Mouse (Mus musculus) kidney, embryonic 16.5 days (tissue): Measurements from ENCODE around the gene Surf1. TPM values are rescaled to one million over a fixed set of nuclear protein-coding genes. Genes with fewer than 3 reads are reported as not detected.
"Not testable (repeated sequence)": the region's sequence is repeated elsewhere in the genome, so short reads cannot be mapped to it uniquely, and the experiment has no call there.

ENCODE experiments used
- ATAC-seq: fragments of 200-750 bp; cut with Nextera tagmentation; 2 replicates; pipeline ENCODE4 v1.8.0; 2017; ENCODE audit warnings: moderate TSS enrichment; ENCODE audit not compliant: low FRiP score, low TSS enrichment
- H3K27ac ChIP-seq: fragments of 300-500 bp; sonication (generic); 2 replicates; pipeline ENCODE4 v1.5.1; 2014; ENCODE audit warnings: low read length
- H3K27me3 ChIP-seq: fragments of 300-500 bp; sonication (generic); 2 replicates; pipeline ENCODE4 v1.6.1; 2014; ENCODE audit warnings: low read length, control low read depth, mixed read lengths; ENCODE audit not compliant: insufficient read depth
- H3K36me3 ChIP-seq: fragments of 300-500 bp; sonication (generic); 2 replicates; pipeline ENCODE4 v1.6.1; 2014; ENCODE audit warnings: low read length, control low read depth, mixed read lengths; ENCODE audit not compliant: insufficient read depth
- H3K4me1 ChIP-seq: fragments of 300-500 bp; sonication (generic); 2 replicates; pipeline ENCODE4 v1.6.1; 2014; ENCODE audit warnings: low read length, control low read depth, mixed read lengths; ENCODE audit not compliant: insufficient read depth
- H3K4me2 ChIP-seq: fragments of 300-500 bp; sonication (generic); replicated peaks from 2 replicates; pipeline ENCODE4 v1.6.1; 2014; ENCODE audit warnings: low read depth, low read length
- H3K4me3 ChIP-seq: fragments of 300-500 bp; sonication (generic); 2 replicates; pipeline ENCODE4 v1.5.1; 2014; ENCODE audit warnings: mild to moderate bottlenecking, low read length
- H3K9ac ChIP-seq: fragments of 300-500 bp; sonication (generic); replicated peaks from 2 replicates; pipeline ENCODE4 v1.6.1; 2014; ENCODE audit warnings: low read length
- H3K9me3 ChIP-seq: fragments of 300-500 bp; sonication (generic); 2 replicates; pipeline ENCODE4 v1.6.1; 2016; ENCODE audit warnings: low read length, control low read depth
- WGBS: fragments of 180-500 bp; shearing (Covaris S2); extraction: QIAGEN DNeasy Blood & Tissue Kit; methylation state at CpG from one replicate; pipeline ENCODE4 v1.1.7; 2014; 5-methylcytosine and 5-hydroxymethylcytosine counted together
- polyA plus RNA-seq: library from polyadenylated mRNA; unstranded; fragments of >200 nt; fragmentation: Nextera tagmentation; extraction: Ambion mirVana; gene quantifications from 2 replicates; pipeline ENCODE4 v1.2.1, GENCODE M21; 2015

The Surf1 gene
- polyA plus RNA-seq, 1 experiment from 2014 or later, result 61.0 TPM

GRCm38 (mm10) chr2:26901834-26902400, 14.4 kb downstream of the Surf1 start:
- no peak for ATAC-seq
- Histone ChIP-seq H3K9me3 (no peaks in the 10 kb centered on the region), H3K4me3 (peak overlapping the region; percentile 64), H3K27ac (peak overlapping the region; percentile 94), H3K4me2 (peak overlapping the region; percentile 71), H3K27me3 (no peaks in the 10 kb centered on the region), H3K4me1 (peaks cover 25% of the 10 kb centered on the region), H3K9ac (peak overlapping the region; percentile 77), H3K36me3 (peaks cover 42% of the 10 kb centered on the region)
- 4% methylated on average over 7 of the region's 7 CpGs for WGBS

- H3K9me3 ChIP-seq, result no peaks in the 10 kb centered on the region
- H3K36me3 ChIP-seq, result peaks cover 43% of the 10 kb centered on the region
- H3K4me3 ChIP-seq, result no peak overlapping the region
- H3K4me1 ChIP-seq, result peaks cover 25% of the 10 kb centered on the region
- ATAC-seq, result no peak
- no peak overlapping the region; the same call in 1 of the 2 replicates for H3K9ac ChIP-seq
- H3K4me2 ChIP-seq, result no peak overlapping the region
- WGBS, result 72% methylated on average over 1 of the region's 1 CpGs
- H3K27me3 ChIP-seq, result no peaks in the 10 kb centered on the region
- H3K27ac ChIP-seq, result no peak overlapping the region
Observed at GRCm38 (mm10) chr2:26900731-26901130, 15.6 kb downstream of the Surf1 start.

DNA sequence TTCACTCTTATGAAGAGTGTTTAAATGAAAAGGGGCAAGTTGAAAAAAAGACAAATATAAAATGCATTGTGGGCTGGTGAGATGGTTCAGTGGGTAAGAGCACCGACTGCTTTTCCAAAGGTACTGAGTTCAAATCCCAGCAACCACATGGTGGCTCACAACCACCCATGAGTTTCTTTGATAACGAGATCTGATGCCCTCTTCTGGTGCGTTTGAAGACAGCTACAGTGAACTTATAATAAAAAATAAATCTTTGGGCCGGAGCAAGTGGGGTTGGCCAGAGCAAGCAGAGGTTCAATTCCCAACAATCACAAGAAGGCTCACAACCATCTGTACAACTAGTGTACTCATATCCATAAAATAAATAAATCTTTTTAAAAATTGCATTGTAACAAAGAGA, 20.4 kb downstream of the Surf1 start:
- H3K27me3 ChIP-seq, result no peaks in the 10 kb centered on the region
- H3K9ac ChIP-seq, result no peak overlapping the region
- peaks cover 76% of the 10 kb centered on the region for H3K36me3 ChIP-seq
- no peak overlapping the region for H3K4me3 ChIP-seq
- no peaks in the 10 kb centered on the region for H3K9me3 ChIP-seq
- no peak for ATAC-seq
- H3K4me1 ChIP-seq, result peaks cover 1% of the 10 kb centered on the region; the same call in 1 of the 2 replicates
- no peak overlapping the region for H3K27ac ChIP-seq
- H3K4me2 ChIP-seq, result no peak overlapping the region
- 91% methylated on average over 4 of the region's 4 CpGs for WGBS

DNA sequence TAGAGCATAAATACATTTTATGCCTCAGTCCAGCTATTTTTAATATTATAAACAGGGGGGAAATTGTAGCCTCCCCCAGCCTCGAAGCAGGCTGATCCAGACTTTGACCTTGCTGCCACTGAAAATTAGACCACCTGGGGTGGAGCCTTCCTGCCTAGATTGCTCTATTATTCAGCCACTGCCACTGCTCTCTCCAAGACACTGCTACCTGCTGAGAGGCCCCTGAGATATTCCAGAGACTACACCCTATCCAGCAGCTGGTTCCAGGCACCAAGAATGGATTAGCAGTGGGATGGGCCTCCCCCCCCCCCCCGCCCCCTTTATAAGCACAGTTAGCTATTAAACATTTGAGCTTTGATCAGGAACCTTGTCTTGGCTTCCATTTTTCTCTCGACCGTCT, 30.2 kb downstream of the Surf1 start:
- not testable (repeated sequence) for H3K4me2 ChIP-seq, ATAC-seq, H3K9ac ChIP-seq, H3K9me3 ChIP-seq, H3K4me3 ChIP-seq, H3K4me1 ChIP-seq, H3K27me3 ChIP-seq, H3K27ac ChIP-seq
- peaks cover 26% of the 10 kb centered on the region for H3K36me3 ChIP-seq
- 65% methylated on average over 4 of the region's 4 CpGs for WGBS

GRCm38 (mm10) chr2:26885541-26885940, 30.8 kb downstream of the Surf1 start:
- H3K27ac ChIP-seq, H3K4me1 ChIP-seq, H3K4me2 ChIP-seq, H3K4me3 ChIP-seq, H3K27me3 ChIP-seq, ATAC-seq, H3K9me3 ChIP-seq, H3K9ac ChIP-seq: not testable (repeated sequence)
- H3K36me3 ChIP-seq, result peaks cover 20% of the 10 kb centered on the region
- 88% methylated on average over 2 of the region's 2 CpGs for WGBS

- Histone ChIP-seq H3K27ac (no peak overlapping the region), H3K4me3 (no peak overlapping the region), H3K36me3 (no peaks in the 10 kb centered on the region), H3K9ac (no peak overlapping the region), H3K27me3 (no peaks in the 10 kb centered on the region), H3K9me3 (0 out of 2 replicates have a peak, but pooled peaks cover 8% of the 10 kb centered on the region), H3K4me1 (no peaks in the 10 kb centered on the region), H3K4me2 (no peak overlapping the region)
- ATAC-seq, result no peak
Observed at GRCm38 (mm10) chr2:26878571-26878970, 37.8 kb downstream of the Surf1 start.

- Histone ChIP-seq H3K4me3 (no peak overlapping the region), H3K4me2 (no peak overlapping the region), H3K9me3 (no peaks in the 10 kb centered on the region), H3K27ac (no peak overlapping the region), H3K27me3 (no peaks in the 10 kb centered on the region), H3K4me1 (no peaks in the 10 kb centered on the region), H3K36me3 (no peaks in the 10 kb centered on the region), H3K9ac (no peak overlapping the region)
- ATAC-seq, result no peak
- WGBS, result 57% methylated on average over 6 of the region's 6 CpGs
Observed at GRCm38 (mm10) chr2:26870666-26871065, 45.7 kb downstream of the Surf1 start.

- H3K27ac ChIP-seq, result no peak within 1 kb of the TSS
- H3K27me3 ChIP-seq, result no peaks in the 10 kb centered on the region
- no peaks in the 10 kb centered on the region for H3K9me3 ChIP-seq
- H3K9ac ChIP-seq, result no peak within 1 kb of the TSS
- no peaks in the 10 kb centered on the region for H3K4me1 ChIP-seq
- no peak within 1 kb of the TSS for H3K4me3 ChIP-seq
- no peak within 1 kb of the TSS for H3K4me2 ChIP-seq
- H3K36me3 ChIP-seq, result no peaks in the 10 kb centered on the region
- 48% methylated on average over 3 of the region's 3 CpGs for WGBS
- no peak for ATAC-seq
Observed at GRCm38 (mm10) chr2:26864879-26865278, 51.5 kb downstream of the Surf1 start, which contains the start of gene Abo. Gene Abo (minus strand): TSS chr2:26864979.

Other genes with a start within 250 kb of the Surf1 start
- not detected in 2 replicates for gene Lcn4, start 245.2 kb downstream of the Surf1 start, polyA plus RNA-seq
- not detected in 2 replicates for gene Abo, start 51.6 kb downstream of the Surf1 start, polyA plus RNA-seq
- gene Surf6, start 13.7 kb downstream of the Surf1 start, polyA plus RNA-seq, result 34.2 and 34.7 TPM in 2 replicates
- gene Med22, start 5.9 kb downstream of the Surf1 start, polyA plus RNA-seq, result 62.6 and 62.9 TPM in 2 replicates
- gene Rpl7a, start 5.8 kb downstream of the Surf1 start, polyA plus RNA-seq, result 574 and 624 TPM in 2 replicates
- 46.6 and 52.2 TPM in 2 replicates for gene Surf2, start 163 bp downstream of the Surf1 start, polyA plus RNA-seq
- gene Surf4, start 17.4 kb upstream of the Surf1 start, polyA plus RNA-seq, result 240 and 248 TPM in 2 replicates
- 0.07 and 0.10 TPM in 2 replicates for gene Stkld1, start 17.5 kb upstream of the Surf1 start, polyA plus RNA-seq
- gene Rexo4, start 47.9 kb upstream of the Surf1 start, polyA plus RNA-seq, result 51.6 and 52.6 TPM in 2 replicates
- not detected in 2 replicates for gene Adamts13, start 56.9 kb upstream of the Surf1 start, polyA plus RNA-seq
- gene Cacfd1, start 93.4 kb upstream of the Surf1 start, polyA plus RNA-seq, result 70.2 and 70.3 TPM in 2 replicates
- gene Slc2a6, start 111.5 kb upstream of the Surf1 start, polyA plus RNA-seq, result 0.33 and 0.84 TPM in 2 replicates
- gene Mymk, start 155.6 kb upstream of the Surf1 start, polyA plus RNA-seq, result 1.5 and 1.6 TPM in 2 replicates
- 1.6 and 2.0 TPM in 2 replicates for gene Adamtsl2, start 162.8 kb upstream of the Surf1 start, polyA plus RNA-seq
- 0.08 and 0.14 TPM in 2 replicates for gene Fam163b, start 226.0 kb upstream of the Surf1 start, polyA plus RNA-seq
- gene Dbh, start 248.7 kb upstream of the Surf1 start, polyA plus RNA-seq, result 3.0 and 7.1 TPM in 2 replicates